Mouse (Mus musculus): Measurements from ENCODE around the gene Pced1b. TPM values are rescaled to one million over a fixed set of nuclear protein-coding genes. Genes with fewer than 3 reads are reported as not detected.

The Pced1b gene
- total RNA-seq, 2 experiments from 2014 or later = 1.1 to 1.4 TPM

GRCm38 (mm10) chr15:97422212-97422944, 175.5 kb downstream of the Pced1b start:
- no peak for DNase-seq
- intact Hi-C loops (cut with DNase I) = no loop called here

- no peak for DNase-seq
- intact Hi-C loops (cut with DNase I) = no loop called here
Observed at GRCm38 (mm10) chr15:97424375-97424774, 177.5 kb downstream of the Pced1b start.

- intact Hi-C loops (cut with DNase I) = no loop called here
- DNase-seq = no peak
Observed at GRCm38 (mm10) chr15:97424961-97425360, 178.1 kb downstream of the Pced1b start.

GRCm38 (mm10) chr15:97429201-97429900, 182.4 kb downstream of the Pced1b start:
- intact Hi-C loops (cut with DNase I) = no loop called here
- no peak for DNase-seq

GRCm38 (mm10) chr15:97431533-97431932, 184.6 kb downstream of the Pced1b start:
- intact Hi-C loops (cut with DNase I) = no loop called here
- no peak for DNase-seq

GRCm38 (mm10) chr15:97432221-97432620, 185.3 kb downstream of the Pced1b start:
- intact Hi-C loops (cut with DNase I) = no loop called here
- DNase-seq = no peak

Other genes starting within 250 kb of the Pced1b start
- 100 to 1,000 TPM; 156 to 217 TPM for gene Slc38a4, start 191.2 kb upstream of the Pced1b start, total RNA-seq (2021)
- 1 to 10 TPM in 1 of 2 experiments, under 1 TPM in 1; 0.97 to 1.8 TPM for gene Amigo2, start 180 bp downstream of the Pced1b start, total RNA-seq (2021)